Mouse (Mus musculus) layer of hippocampus, adult 18-20 months (tissue): ENCODE data around the gene Myo18a. TPM values are rescaled to one million over a fixed set of nuclear protein-coding genes. Genes with fewer than 3 reads are reported as not detected.

Experiments used
- DNase-seq, 2 experiments: peaks; one replicate each; pipeline ENCODE4 v3.0.0; 2022; ENCODE audit warnings: low spot score in 2 of 2
- total RNA-seq, 2 experiments: library from RNA; stranded (reverse); gene quantifications; 2 replicates each; pipeline ENCODE4 v1.2.3; 2021

Gene Myo18a
- total RNA-seq, 2 experiments from 2014 or later, result 130 to 137 TPM

DNA sequence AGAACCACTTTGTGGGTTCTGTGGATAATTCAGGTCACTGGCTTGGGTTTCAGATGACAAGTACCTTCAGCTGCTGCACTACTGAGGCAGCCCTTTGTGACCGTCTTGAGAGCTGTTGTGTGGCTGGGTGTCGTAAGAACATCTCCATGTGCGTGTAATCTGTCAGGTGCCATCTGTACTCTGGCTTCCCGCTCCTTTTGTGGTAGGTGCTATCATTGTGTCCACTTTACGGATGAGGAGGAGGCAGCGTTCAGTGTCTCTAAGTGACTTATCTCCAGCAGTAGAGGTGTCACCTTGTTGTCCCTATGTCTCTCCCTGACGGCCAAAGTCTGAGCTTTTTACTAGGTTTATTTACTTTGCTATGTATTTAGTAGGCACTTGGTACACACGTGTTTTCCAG, 7.3 kb downstream of the Myo18a start:
- no peak for DNase-seq

DNA sequence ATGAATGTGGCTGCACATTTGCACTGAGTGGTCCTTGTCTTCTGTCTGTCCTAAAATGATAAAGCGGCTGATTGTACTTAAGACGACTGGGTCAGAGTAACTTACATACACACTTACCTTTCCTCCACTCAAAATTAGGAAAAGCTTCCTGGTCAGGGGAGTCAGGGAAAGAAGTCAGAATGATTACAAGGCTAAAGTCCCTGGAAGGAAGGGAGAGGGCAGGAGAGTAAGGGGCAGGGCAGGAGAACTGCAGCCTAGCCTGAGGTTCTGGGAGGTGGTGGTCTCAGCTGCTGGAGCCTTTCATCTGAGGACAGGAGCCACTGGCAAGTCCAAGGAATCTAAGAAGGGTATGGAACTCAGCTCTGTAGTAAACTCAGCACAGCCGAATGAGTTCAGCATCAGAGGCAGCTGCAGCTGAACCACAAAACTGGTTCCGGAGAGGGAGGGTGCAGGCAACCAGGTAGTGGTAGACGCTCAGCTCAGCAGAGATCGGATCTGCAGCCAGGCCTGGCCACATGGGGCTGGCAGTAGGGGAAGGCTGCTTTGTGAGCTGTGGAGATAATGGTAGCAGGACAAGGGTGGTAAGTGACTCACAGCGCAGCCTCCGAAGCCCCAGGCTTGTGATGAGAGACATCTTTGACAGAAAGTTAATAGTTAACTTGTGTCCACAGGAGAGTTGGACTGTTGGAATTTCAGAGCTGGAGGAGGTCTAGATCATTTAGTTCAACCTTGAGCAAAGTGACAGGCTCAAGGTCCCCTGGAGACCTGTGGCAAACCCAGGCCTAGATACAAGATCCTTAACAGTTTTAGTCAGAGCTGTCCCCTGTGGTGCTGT, 9.1 kb downstream of the Myo18a start:
- no peak for DNase-seq

GRCm38 (mm10) chr11:77775701-77776400, 12.8 kb downstream of the Myo18a start:
- no peak for DNase-seq

GRCm38 (mm10) chr11:77777436-77777835, 14.4 kb downstream of the Myo18a start:
- DNase-seq, result no peak

DNA sequence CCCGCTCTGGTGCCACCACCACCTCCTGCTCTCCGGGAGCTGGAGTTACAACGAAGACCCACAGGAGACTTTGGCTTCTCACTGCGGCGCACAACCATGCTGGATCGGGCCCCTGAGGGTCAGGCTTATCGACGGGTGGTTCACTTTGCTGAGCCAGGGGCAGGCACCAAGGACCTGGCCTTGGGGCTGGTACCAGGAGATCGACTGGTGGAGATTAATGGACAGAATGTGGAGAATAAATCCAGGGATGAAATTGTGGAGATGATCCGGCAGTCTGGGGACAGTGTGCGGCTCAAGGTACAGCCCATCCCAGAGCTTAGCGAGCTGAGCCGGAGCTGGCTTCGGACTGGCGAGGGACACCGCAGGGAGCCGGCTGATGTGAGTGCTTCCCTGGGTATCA, 14.9 kb downstream of the Myo18a start:
- DNase-seq, result no peak

DNA sequence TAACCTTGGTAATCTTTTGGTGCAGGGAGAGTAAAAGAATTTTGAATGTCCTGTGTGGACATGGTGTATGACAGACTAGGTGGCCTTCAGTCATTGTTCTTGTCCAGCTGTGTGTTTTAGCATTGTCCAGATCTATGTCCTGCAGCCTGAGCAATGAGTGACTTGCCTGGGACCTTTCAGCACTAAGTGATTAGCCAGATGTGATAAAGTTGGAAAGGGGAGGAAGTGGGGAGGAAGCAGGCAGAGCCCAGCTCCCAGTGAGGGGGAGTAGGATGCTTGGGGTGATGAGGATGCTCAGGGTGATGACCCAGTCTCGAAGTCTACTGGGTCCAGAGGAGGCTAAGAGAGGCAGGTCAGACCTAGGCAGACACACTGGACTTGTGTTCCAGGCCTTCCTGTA, 16.2 kb downstream of the Myo18a start:
- DNase-seq, result no peak

- peak in 1 of 2 experiments; percentile 42 for DNase-seq
Measured at GRCm38 (mm10) chr11:77781088-77781487, 18.0 kb downstream of the Myo18a start.

- no peak for DNase-seq
Measured at GRCm38 (mm10) chr11:77782104-77782815, 19.2 kb downstream of the Myo18a start.

GRCm38 (mm10) chr11:77783211-77783746, 20.2 kb downstream of the Myo18a start:
- no peak for DNase-seq

GRCm38 (mm10) chr11:77783747-77784646, 21.0 kb downstream of the Myo18a start:
- peak in 1 of 2 experiments; percentile 77 for DNase-seq

- DNase-seq, result no peak
Measured at GRCm38 (mm10) chr11:77784894-77785293, 21.8 kb downstream of the Myo18a start.

GRCm38 (mm10) chr11:77785396-77785767, 22.3 kb downstream of the Myo18a start:
- DNase-seq, result no peak

- peak in 1 of 2 experiments; percentile 76 for DNase-seq
Measured at GRCm38 (mm10) chr11:77785768-77786561, 22.9 kb downstream of the Myo18a start.

- DNase-seq, result no peak
Measured at GRCm38 (mm10) chr11:77787707-77788106, 24.7 kb downstream of the Myo18a start, which contains the start of gene Gm10277. Gene Gm10277 (minus strand): TSS chr11:77787747.

GRCm38 (mm10) chr11:77789512-77789911, 26.5 kb downstream of the Myo18a start:
- DNase-seq, result no peak

DNA sequence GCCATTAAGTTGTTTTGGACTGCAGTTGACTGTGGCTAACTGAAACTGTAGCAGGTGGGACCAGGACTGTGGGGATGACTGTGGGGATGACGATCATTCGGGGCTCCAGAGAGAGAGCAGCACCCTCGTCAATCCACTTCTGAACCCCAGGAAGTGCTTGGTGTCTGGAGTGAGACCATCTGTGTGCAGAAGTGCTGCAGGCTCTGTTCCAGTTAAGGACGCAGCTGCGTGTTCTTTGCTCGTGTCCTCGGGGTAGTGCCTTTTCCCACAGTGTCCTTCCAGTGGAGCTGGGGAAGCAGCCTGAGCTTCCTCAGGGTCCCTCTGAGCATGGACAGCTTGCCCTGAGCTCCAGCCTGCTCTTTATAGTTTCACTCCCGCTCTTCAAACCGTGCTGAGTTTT, 27.2 kb downstream of the Myo18a start:
- no peak for DNase-seq

- DNase-seq, result no peak
Measured at GRCm38 (mm10) chr11:77791241-77791727, 28.2 kb downstream of the Myo18a start.

- peak in 1 of 2 experiments; percentile 48 for DNase-seq
Measured at GRCm38 (mm10) chr11:77791752-77792565, 28.9 kb downstream of the Myo18a start.

GRCm38 (mm10) chr11:77792566-77792909, 29.5 kb downstream of the Myo18a start:
- no peak for DNase-seq
